Mouse (Mus musculus) forebrain, embryonic 14.5 days (tissue): ENCODE measurements around the gene Cfap221. TPM values are rescaled to one million over a fixed set of nuclear protein-coding genes. Genes with fewer than 3 reads are reported as not detected.
A peak's percentile ranks its signal among the peaks of the same experiment; 100 is the strongest.

ENCODE experiments used
- ATAC-seq: fragments of 200-750 bp; cut with Nextera tagmentation; 2 replicates; pipeline ENCODE4 v1.8.0; 2017; ENCODE audit warnings: mild to moderate bottlenecking, moderate library complexity
- DNase-seq: peaks from one replicate; pipeline ENCODE4 v3.0.0-alpha.2; 2015; ENCODE audit warnings: low spot score
- H3K27ac ChIP-seq: fragments of 300-500 bp; sonication (generic); 2 replicates; pipeline ENCODE4 v1.5.1; 2014; ENCODE audit warnings: low read depth, mild to moderate bottlenecking, control low read depth, low read length, moderate library complexity
- H3K27me3 ChIP-seq: fragments of 300-500 bp; sonication (generic); replicated peaks from 2 replicates; pipeline ENCODE4 v1.6.1; 2014; ENCODE audit warnings: low read length, control low read depth, mixed read lengths; ENCODE audit not compliant: control insufficient read depth, insufficient read depth
- H3K36me3 ChIP-seq: fragments of 300-500 bp; sonication (generic); 2 replicates; pipeline ENCODE4 v1.6.1; 2014; ENCODE audit warnings: low read length, control low read depth; ENCODE audit not compliant: control insufficient read depth, insufficient read depth
- H3K4me1 ChIP-seq: fragments of 300-500 bp; sonication (generic); 2 replicates; pipeline ENCODE4 v1.6.1; 2014; ENCODE audit warnings: antibody characterized with exemption, low read length, control low read depth; ENCODE audit not compliant: control insufficient read depth, insufficient read depth
- H3K4me2 ChIP-seq: fragments of 300-500 bp; sonication (generic); 2 replicates; pipeline ENCODE4 v1.6.1; 2014; ENCODE audit warnings: mild to moderate bottlenecking, control low read depth, low read length
- H3K4me3 ChIP-seq: fragments of 300-500 bp; sonication (generic); 2 replicates; pipeline ENCODE4 v1.5.1; 2014; ENCODE audit warnings: low read depth, low read length, control low read depth
- H3K9ac ChIP-seq: fragments of 300-500 bp; sonication (generic); 2 replicates; pipeline ENCODE4 v1.6.1; 2014; ENCODE audit warnings: mild to moderate bottlenecking, low read length, control low read depth, moderate library complexity
- H3K9me3 ChIP-seq: fragments of 300-500 bp; sonication (generic); replicated peaks from 2 replicates; pipeline ENCODE4 v1.6.1; 2016; ENCODE audit warnings: low read length, control low read depth, mixed read lengths; ENCODE audit not compliant: control insufficient read depth
- whole genome bisulfite sequencing: fragments of 180-500 bp; shearing (Covaris S2); extraction: QIAGEN DNeasy Blood & Tissue Kit; methylation state at CpG from one replicate; pipeline ENCODE4 v1.1.7; 2014; 5-methylcytosine and 5-hydroxymethylcytosine counted together
- polyA plus RNA-seq: library from polyadenylated mRNA; unstranded; fragments of >200 nt; fragmentation: Nextera tagmentation; extraction: Ambion mirVana; gene quantifications from 2 replicates; pipeline ENCODE4 v1.2.1, GENCODE M21; 2014

The Cfap221 gene
- polyA plus RNA-seq, 1 experiment from 2014 or later, result 0.48 TPM

GRCm38 (mm10) chr1:120016240-120016639, 19.2 kb upstream of the Cfap221 start:
- H3K27me3 ChIP-seq, result no peaks in the 10 kb centered on the region
- WGBS, result 79% methylated on average over 2 of the region's 2 CpGs
- ATAC-seq (no peak), DNase-seq (peak; percentile 20)
- no peak overlapping the region for H3K9ac ChIP-seq
- H3K4me2 ChIP-seq, result no peak overlapping the region
- H3K27ac ChIP-seq, result no peak overlapping the region
- H3K36me3 ChIP-seq, result no peaks in the 10 kb centered on the region
- no peaks in the 10 kb centered on the region for H3K9me3 ChIP-seq
- H3K4me1 ChIP-seq, result no peaks in the 10 kb centered on the region
- no peak overlapping the region for H3K4me3 ChIP-seq

- ATAC-seq, result no peak
- Histone ChIP-seq H3K4me2 (no peak overlapping the region), H3K9ac (no peak overlapping the region)
Observed at GRCm38 (mm10) chr1:120013111-120013510, 16.1 kb upstream of the Cfap221 start.

GRCm38 (mm10) chr1:120012638-120013037, 15.6 kb upstream of the Cfap221 start:
- Histone ChIP-seq H3K9me3 (no peaks in the 10 kb centered on the region), H3K4me1 (0 out of 2 replicates have a peak, but pooled peaks cover 2% of the 10 kb centered on the region), H3K27ac (no peak overlapping the region), H3K9ac (no peak overlapping the region), H3K36me3 (no peaks in the 10 kb centered on the region), H3K4me3 (no peak overlapping the region), H3K4me2 (no peak overlapping the region), H3K27me3 (no peaks in the 10 kb centered on the region; the same call in 1 of the 2 replicates)
- WGBS, result 83% methylated on average over 12 of the region's 12 CpGs
- DNase-seq, result no peak
- ATAC-seq, result no peak

More at GRCm38 (mm10) chr1:120013111-120013510, 16.1 kb upstream of the Cfap221 start:
- no peaks in the 10 kb centered on the region for H3K36me3 ChIP-seq
- DNase-seq, result peak; percentile 52
- H3K9me3 ChIP-seq, result no peaks in the 10 kb centered on the region
- H3K4me1 ChIP-seq, result no peaks in the 10 kb centered on the region
- no peak overlapping the region for H3K27ac ChIP-seq
- no peaks in the 10 kb centered on the region; the same call in 1 of the 2 replicates for H3K27me3 ChIP-seq
- H3K4me3 ChIP-seq, result no peak overlapping the region

- ATAC-seq (0 out of 2 replicates have a peak, but pooled peaks have one; percentile 7), DNase-seq (peak; percentile 57)
- Histone ChIP-seq H3K36me3 (no peaks in the 10 kb centered on the region), H3K4me3 (0 out of 2 replicates have a peak overlapping the region, but pooled peaks have one; percentile 37), H3K27ac (no peak overlapping the region), H3K9ac (peak overlapping the region; percentile 64), H3K4me1 (peaks cover 8% of the 10 kb centered on the region; the same call in 1 of the 2 replicates), H3K9me3 (no peaks in the 10 kb centered on the region), H3K4me2 (peak overlapping the region; percentile 76), H3K27me3 (peaks cover 8% of the 10 kb centered on the region; the same call in 1 of the 2 replicates)
- 16% methylated on average over 11 of the region's 11 CpGs for WGBS
Observed at GRCm38 (mm10) chr1:120007851-120008588, 11.0 kb upstream of the Cfap221 start.

- Histone ChIP-seq H3K9ac (peak within 1 kb of the TSS; percentile 64), H3K4me2 (peak within 1 kb of the TSS; percentile 76), H3K27ac (no peak within 1 kb of the TSS), H3K4me3 (peak within 1 kb of the TSS; percentile 37), H3K9me3 (no peaks in the 10 kb centered on the region), H3K27me3 (peaks cover 8% of the 10 kb centered on the region; the same call in 1 of the 2 replicates), H3K36me3 (no peaks in the 10 kb centered on the region), H3K4me1 (peaks cover 8% of the 10 kb centered on the region; the same call in 1 of the 2 replicates)
- DNase-seq (peak; percentile 42), ATAC-seq (peak; percentile 76)
- 2% methylated on average over 38 of the region's 39 CpGs for WGBS
Observed at GRCm38 (mm10) chr1:120006844-120007790, 10.1 kb upstream of the Cfap221 start, which contains the start of gene Sctr. Gene Sctr, plus strand, starts transcription at chr1:120006894.

- no peaks in the 10 kb centered on the region for H3K27me3 ChIP-seq
- H3K9me3 ChIP-seq, result no peaks in the 10 kb centered on the region
- 30% methylated on average over 5 of the region's 5 CpGs for WGBS
- no peaks in the 10 kb centered on the region for H3K36me3 ChIP-seq
- DNase-seq (no peak), ATAC-seq (peak; percentile 24; the same call in 1 of the 2 replicates)
- H3K9ac ChIP-seq, result no peak overlapping the region
- 0 out of 2 replicates have a peak, but pooled peaks cover 5% of the 10 kb centered on the region for H3K4me1 ChIP-seq
- H3K27ac ChIP-seq, result no peak overlapping the region
- peak overlapping the region; percentile 60 for H3K4me2 ChIP-seq
- H3K4me3 ChIP-seq, result peak overlapping the region; percentile 29; the same call in 1 of the 2 replicates
Observed at GRCm38 (mm10) chr1:119997644-119998043, 610 bp upstream of the Cfap221 start.

GRCm38 (mm10) chr1:119986555-119986954, 10.5 kb downstream of the Cfap221 start:
- Histone ChIP-seq H3K9ac (no peak overlapping the region), H3K27me3 (no peaks in the 10 kb centered on the region), H3K36me3 (no peaks in the 10 kb centered on the region), H3K4me3 (no peak overlapping the region), H3K27ac (no peak overlapping the region), H3K9me3 (no peaks in the 10 kb centered on the region), H3K4me1 (no peaks in the 10 kb centered on the region), H3K4me2 (no peak overlapping the region)
- no peak for ATAC-seq
- DNase-seq, result no peak
- 71% methylated on average over 5 of the region's 5 CpGs for WGBS

GRCm38 (mm10) chr1:119975141-119975540, 21.9 kb downstream of the Cfap221 start:
- ATAC-seq (no peak), DNase-seq (no peak)
- Histone ChIP-seq H3K9me3 (no peaks in the 10 kb centered on the region; the same call in 1 of the 2 replicates), H3K4me3 (no peak overlapping the region), H3K9ac (no peak overlapping the region), H3K27me3 (no peaks in the 10 kb centered on the region), H3K27ac (no peak overlapping the region), H3K4me2 (no peak overlapping the region), H3K4me1 (no peaks in the 10 kb centered on the region), H3K36me3 (no peaks in the 10 kb centered on the region)
- WGBS, result 86% methylated on average over 4 of the region's 4 CpGs
